Mouse (Mus musculus) liver, embryonic 14.5 days (tissue): ENCODE results near the gene Mylk. TPM values are rescaled to one million over a fixed set of nuclear protein-coding genes. Genes with fewer than 3 reads are reported as not detected.

Source experiments
- ATAC-seq: fragments of 200-750 bp; cut with Nextera tagmentation; 2 replicates; pipeline ENCODE4 v1.8.0; 2017; ENCODE audit warnings: moderate number of reproducible peaks, mild to moderate bottlenecking, moderate library complexity; ENCODE audit not compliant: insufficient read depth
- DNase-seq, 3 experiments: peaks; one replicate each; pipeline ENCODE4 v3.0.0-alpha.2; 2012 to 2013; ENCODE audit warnings: low read depth in 3 of 3, low spot score in 3 of 3
- H3K27ac ChIP-seq: fragments of 300-500 bp; sonication (generic); 2 replicates; pipeline ENCODE4 v1.5.1; 2014; ENCODE audit warnings: moderate library complexity, mild to moderate bottlenecking, control low read depth, inconsistent platforms
- H3K27me3 ChIP-seq: fragments of 300-500 bp; sonication (generic); 2 replicates; pipeline ENCODE4 v1.6.1; 2014; ENCODE audit warnings: mild to moderate bottlenecking, low read length, moderate library complexity; ENCODE audit not compliant: control insufficient read depth, insufficient read depth
- H3K36me3 ChIP-seq: fragments of 300-500 bp; sonication (generic); replicated peaks from 2 replicates; pipeline ENCODE4 v1.6.1; 2014; ENCODE audit warnings: low read depth; ENCODE audit not compliant: control insufficient read depth, insufficient read depth
- H3K4me1 ChIP-seq, 2 experiments: fragments of 200-500 bp in 1 of 2; fragments of 300-500 bp in 1 of 2; sonication (generic) in 1 of 2; replicated peaks; 2 replicates each; pipeline ENCODE4 v1.6.1; 2012 to 2014; ENCODE audit warnings: antibody characterized with exemption in 1 of 2, inconsistent platforms in 1 of 2, low read length in 1 of 2; ENCODE audit not compliant: control insufficient read depth in 2 of 2, insufficient read depth in 2 of 2
- H3K4me2 ChIP-seq: fragments of 300-500 bp; sonication (generic); 2 replicates; pipeline ENCODE4 v1.6.1; 2014; ENCODE audit warnings: low read depth, mild to moderate bottlenecking, control low read depth, moderate library complexity
- H3K4me3 ChIP-seq, 2 experiments: fragments of 200-500 bp in 1 of 2; fragments of 300-500 bp in 1 of 2; sonication (generic) in 1 of 2; 2 replicates each; pipeline ENCODE4 v1.5.1; 2012 to 2014; ENCODE audit warnings: low read depth in 2 of 2, low read length in 2 of 2, mild to moderate bottlenecking in 2 of 2, control low read depth in 1 of 2, inconsistent platforms in 1 of 2, moderate library complexity in 1 of 2; ENCODE audit not compliant: insufficient read depth in 1 of 2
- H3K9ac ChIP-seq: fragments of 300-500 bp; sonication (generic); replicated peaks from 2 replicates; pipeline ENCODE4 v1.6.1; 2014; ENCODE audit warnings: mild to moderate bottlenecking, control low read depth, moderate library complexity
- H3K9me3 ChIP-seq: fragments of 300-500 bp; sonication (generic); 2 replicates; pipeline ENCODE4 v1.6.1; 2016; ENCODE audit warnings: low read length, mixed read lengths; ENCODE audit not compliant: control insufficient read depth
- CTCF ChIP-seq: IDR thresholded peaks from 2 replicates; pipeline ENCODE4 v1.5.1; 2016; ENCODE audit warnings: antibody characterized with exemption, low read depth, control low read depth
- EP300 ChIP-seq: IDR thresholded peaks from 2 replicates; pipeline ENCODE4 v1.6.1; 2016; ENCODE audit warnings: antibody characterized with exemption, low read depth
- WGBS: fragments of 180-500 bp; shearing (Covaris S2); extraction: QIAGEN DNeasy Blood & Tissue Kit; methylation state at CpG from one replicate; pipeline ENCODE4 v1.1.7; 2014; ENCODE audit not compliant: insufficient replicate concordance; 5-methylcytosine and 5-hydroxymethylcytosine counted together
- polyA plus RNA-seq, 2 experiments: library from polyadenylated mRNA; depleted of rRNA in 1 of 2; stranded (reverse) in 1 of 2; unstranded in 1 of 2; fragments of >200 nt; fragmentation: Nextera tagmentation in 1 of 2; extraction: Ambion mirVana in 1 of 2; gene quantifications; 2 replicates each; pipeline versions ENCODE4 v1.2.1 to v1.2.3; 2012 to 2014

The Mylk gene
- polyA plus RNA-seq, 2 experiments: 4.4 to 5.4 TPM

DNA sequence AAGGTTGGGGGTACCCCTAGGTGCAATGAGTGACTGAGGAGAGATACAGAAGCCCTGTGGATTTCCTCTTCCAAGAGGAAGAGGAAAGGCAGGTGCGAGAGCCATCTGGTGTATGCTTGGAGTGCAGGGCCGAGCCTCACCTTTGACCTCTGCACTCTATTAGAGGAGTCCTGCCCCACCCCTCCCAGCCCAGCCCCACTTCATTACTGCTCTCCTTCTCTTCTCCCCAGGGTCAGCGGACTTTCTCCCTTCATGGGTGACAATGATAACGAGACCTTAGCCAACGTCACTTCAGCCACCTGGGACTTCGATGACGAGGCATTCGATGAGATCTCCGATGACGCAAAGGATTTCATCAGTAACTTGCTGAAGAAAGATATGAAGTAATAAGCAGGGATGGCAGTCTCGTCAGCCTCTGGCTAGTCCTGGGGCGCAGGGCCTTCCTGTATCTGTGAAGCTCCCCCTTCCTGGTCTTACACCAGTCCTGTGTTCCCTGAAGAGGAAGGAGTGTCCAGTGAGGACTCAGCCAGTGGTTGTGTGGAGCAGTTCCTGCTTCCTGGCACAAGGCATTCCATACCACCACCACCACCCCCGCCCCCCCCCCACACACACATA is 241.3 kb downstream of the Mylk start:
- peaks cover 0 to 2% of the 10 kb centered on the region in 2 experiments; a peak in 1 of 4 replicates for H3K4me1 ChIP-seq
- ATAC-seq: no peak

DNA sequence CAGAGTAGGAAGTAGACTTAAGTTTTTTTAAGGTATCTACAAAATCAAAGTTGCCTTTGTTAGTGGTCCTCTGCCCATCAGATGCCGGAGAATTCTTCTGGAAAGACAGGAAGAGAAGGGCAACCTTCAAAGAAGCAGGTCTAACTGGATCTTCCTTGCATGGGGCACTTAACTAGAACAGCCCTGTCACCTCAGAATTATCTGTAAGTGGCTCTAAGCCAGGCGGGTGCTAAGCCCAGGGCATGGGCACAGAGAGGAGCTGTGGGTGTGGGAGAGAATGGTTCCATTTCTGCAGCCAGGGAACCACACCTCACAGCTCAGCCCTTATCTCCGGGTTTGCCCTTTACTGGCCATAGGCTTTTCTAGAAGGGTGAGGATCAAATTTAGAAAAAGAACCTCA is 246.4 kb downstream of the Mylk start:
- H3K9ac ChIP-seq: no peak overlapping the region
- no peaks in the 10 kb centered on the region; a peak in 1 of 4 replicates for H3K4me1 ChIP-seq
- DNase-seq (no peak), ATAC-seq (no peak)
- 38% methylated on average over 3 of the region's 3 CpGs for WGBS
- H3K4me3 ChIP-seq: no peak overlapping the region
- H3K27ac ChIP-seq: no peak overlapping the region
- H3K4me2 ChIP-seq: no peak overlapping the region
- H3K27me3 ChIP-seq: no peaks in the 10 kb centered on the region
- no peaks in the 10 kb centered on the region for H3K36me3 ChIP-seq
- no peaks in the 10 kb centered on the region for H3K9me3 ChIP-seq
- TF ChIP-seq EP300: no peak
- no peak for TF ChIP-seq CTCF

More for the DNA sequence above, 241.3 kb downstream of the Mylk start:
- H3K4me3 ChIP-seq: no peak overlapping the region
- no peaks in the 10 kb centered on the region for H3K36me3 ChIP-seq
- TF ChIP-seq CTCF (no peak), EP300 (no peak)
- H3K4me2 ChIP-seq: no peak overlapping the region
- WGBS: 67% methylated on average over 13 of the region's 13 CpGs
- no peaks in the 10 kb centered on the region for H3K27me3 ChIP-seq
- no peak overlapping the region for H3K9ac ChIP-seq
- H3K9me3 ChIP-seq: no peaks in the 10 kb centered on the region
- no peak overlapping the region for H3K27ac ChIP-seq
- DNase-seq: no peak

DNA sequence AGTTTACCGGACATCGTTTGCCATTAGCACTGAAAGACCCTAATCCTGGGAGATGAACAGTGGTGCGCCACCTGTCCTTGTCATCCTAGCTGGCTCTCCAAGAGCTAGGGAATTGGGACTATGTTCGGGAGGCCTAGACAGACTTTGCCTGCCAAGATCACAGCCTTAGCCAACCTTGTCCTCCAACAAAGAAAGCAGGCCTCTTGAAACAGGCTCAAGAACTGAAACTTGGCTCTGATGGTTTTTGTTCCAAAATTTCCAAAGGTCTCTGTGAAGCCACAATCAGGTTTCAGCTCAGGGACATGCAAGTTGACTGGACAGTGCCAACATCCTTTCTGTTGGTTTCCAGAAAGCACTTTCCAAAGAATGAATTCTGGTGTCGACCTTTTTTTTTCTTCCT is 247.8 kb downstream of the Mylk start:
- no peaks in the 10 kb centered on the region for H3K27me3 ChIP-seq
- WGBS: 74% methylated on average over 5 of the region's 5 CpGs
- no peak overlapping the region for H3K4me3 ChIP-seq
- no peak overlapping the region for H3K4me2 ChIP-seq
- H3K9me3 ChIP-seq: no peaks in the 10 kb centered on the region
- no peak overlapping the region for H3K27ac ChIP-seq
- H3K9ac ChIP-seq: no peak overlapping the region
- no peak for TF ChIP-seq CTCF
- TF ChIP-seq EP300: no peak
- no peaks in the 10 kb centered on the region for H3K36me3 ChIP-seq
- no peaks in the 10 kb centered on the region; a peak in 1 of 4 replicates for H3K4me1 ChIP-seq
- DNase-seq (no peak), ATAC-seq (no peak)

DNA sequence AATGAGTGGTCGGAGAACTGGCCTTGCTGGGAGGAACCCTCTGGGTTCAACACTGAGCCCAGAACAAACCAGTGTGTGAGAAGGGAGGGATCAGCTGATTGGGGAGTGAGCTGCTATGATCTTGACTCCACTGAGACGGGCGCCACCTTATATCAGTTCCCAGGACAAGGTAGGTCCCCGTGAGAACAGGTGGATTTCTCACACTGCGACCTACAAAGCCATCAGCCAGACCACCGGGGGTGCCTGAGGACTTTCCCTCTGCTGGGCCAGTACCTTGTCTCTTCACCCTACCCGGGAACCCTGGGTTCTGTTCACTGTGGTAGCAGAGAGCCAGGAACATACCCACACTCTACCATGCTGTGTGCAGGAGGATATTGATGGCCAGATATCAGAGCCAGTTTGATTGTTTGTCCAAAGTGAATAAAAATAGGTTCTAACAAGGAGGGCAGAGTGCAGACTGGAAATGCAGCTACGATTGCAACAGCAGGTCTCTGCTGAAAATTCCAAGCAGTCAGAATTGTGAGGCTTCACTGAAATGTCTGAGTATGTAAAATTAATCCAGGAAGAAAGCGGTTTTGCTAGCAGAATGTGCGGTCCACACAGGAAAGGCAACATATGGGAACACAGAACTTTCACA is 248.8 kb downstream of the Mylk start:
- no peaks in the 10 kb centered on the region; a peak in 1 of 4 replicates for H3K4me1 ChIP-seq
- H3K36me3 ChIP-seq: no peaks in the 10 kb centered on the region
- 68% methylated on average over 10 of the region's 10 CpGs for WGBS
- no peak overlapping the region for H3K27ac ChIP-seq
- ATAC-seq (no peak), DNase-seq (no peak)
- H3K9me3 ChIP-seq: no peaks in the 10 kb centered on the region
- no peaks in the 10 kb centered on the region for H3K27me3 ChIP-seq
- no peak overlapping the region for H3K9ac ChIP-seq
- H3K4me3 ChIP-seq: no peak overlapping the region
- H3K4me2 ChIP-seq: no peak overlapping the region
- TF ChIP-seq CTCF: no peak
- no peak for TF ChIP-seq EP300

DNA sequence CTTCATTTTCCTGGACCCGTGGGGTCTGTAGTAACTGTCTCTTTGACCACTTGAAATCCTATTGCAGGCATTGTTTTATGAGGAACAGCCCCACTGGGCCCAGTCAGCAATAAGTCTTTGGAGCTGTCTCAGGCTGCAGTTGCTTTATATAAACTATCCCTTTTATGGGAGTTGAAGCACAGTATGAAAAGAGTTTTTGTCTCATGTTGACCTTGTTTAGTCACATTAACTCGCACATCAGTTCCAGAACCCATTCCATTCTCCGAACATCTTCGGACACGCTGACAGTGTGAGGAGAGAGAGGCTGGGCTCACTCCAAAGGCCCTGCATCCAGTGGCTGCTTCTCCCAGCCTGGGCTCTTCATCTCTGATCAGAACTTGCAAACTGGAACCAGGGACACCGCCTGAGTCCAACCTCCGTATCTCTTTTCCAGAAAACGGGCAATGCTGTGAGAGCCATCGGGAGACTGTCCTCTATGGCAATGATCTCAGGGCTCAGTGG is 249.7 kb downstream of the Mylk start:
- no peak overlapping the region for H3K4me2 ChIP-seq
- TF ChIP-seq EP300 (no peak), CTCF (no peak)

More for the DNA sequence above, 249.7 kb downstream of the Mylk start:
- DNase-seq: no peak
- H3K9me3 ChIP-seq: no peaks in the 10 kb centered on the region
- no peaks in the 10 kb centered on the region; a peak in 1 of 4 replicates for H3K4me1 ChIP-seq
- H3K27me3 ChIP-seq: no peaks in the 10 kb centered on the region
- 75% methylated on average over 9 of the region's 9 CpGs for WGBS
- no peak overlapping the region for H3K9ac ChIP-seq
- no peak for ATAC-seq
- H3K36me3 ChIP-seq: no peaks in the 10 kb centered on the region
- H3K27ac ChIP-seq: no peak overlapping the region
- no peak overlapping the region for H3K4me3 ChIP-seq
